Mouse (Mus musculus): ENCODE data around the gene Igsf21. TPM values are rescaled to one million over a fixed set of nuclear protein-coding genes. Genes with fewer than 3 reads are reported as not detected.

Igsf21 gene
- polyA plus RNA-seq, 1 experiment from 2014 or later, result not detected

DNA sequence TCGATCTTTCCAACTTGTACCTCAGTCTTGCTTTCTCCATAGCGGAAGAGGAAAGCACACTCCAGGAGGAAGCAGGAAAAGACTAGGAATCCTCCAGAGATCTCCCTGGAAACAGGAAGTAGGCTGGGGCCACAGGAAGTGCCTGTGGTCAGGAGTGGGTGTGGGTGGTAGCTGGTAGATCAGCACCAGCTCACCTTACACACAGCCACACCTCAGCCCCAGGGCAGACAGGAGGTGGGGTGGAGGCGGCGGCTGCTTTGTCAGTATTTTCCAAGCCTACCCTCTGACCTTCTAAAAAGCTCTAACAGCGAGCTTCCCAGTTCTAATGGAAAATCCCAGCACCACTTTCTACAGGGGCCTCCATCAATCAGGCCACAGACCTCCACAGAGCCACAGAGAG lies 107.7 kb downstream of the Igsf21 start:
- no peak for TF ChIP-seq CTCF (IDR thresholded peaks at IDR 0.05)
- ChIA-PET POLR2A (no interaction called here), CTCF (no interaction called here)
- DNase-seq (ENCODE audit: low read depth, low spot score), result no peak
- in situ Hi-C loops (cut with MboI; ENCODE audit: low pct_unique_long_range_greater_than_20kb), result no loop called here
- H3K27me3 ChIP-seq, result peaks cover 12% of the 10 kb centered on the region
- no peak for ATAC-seq

DNA sequence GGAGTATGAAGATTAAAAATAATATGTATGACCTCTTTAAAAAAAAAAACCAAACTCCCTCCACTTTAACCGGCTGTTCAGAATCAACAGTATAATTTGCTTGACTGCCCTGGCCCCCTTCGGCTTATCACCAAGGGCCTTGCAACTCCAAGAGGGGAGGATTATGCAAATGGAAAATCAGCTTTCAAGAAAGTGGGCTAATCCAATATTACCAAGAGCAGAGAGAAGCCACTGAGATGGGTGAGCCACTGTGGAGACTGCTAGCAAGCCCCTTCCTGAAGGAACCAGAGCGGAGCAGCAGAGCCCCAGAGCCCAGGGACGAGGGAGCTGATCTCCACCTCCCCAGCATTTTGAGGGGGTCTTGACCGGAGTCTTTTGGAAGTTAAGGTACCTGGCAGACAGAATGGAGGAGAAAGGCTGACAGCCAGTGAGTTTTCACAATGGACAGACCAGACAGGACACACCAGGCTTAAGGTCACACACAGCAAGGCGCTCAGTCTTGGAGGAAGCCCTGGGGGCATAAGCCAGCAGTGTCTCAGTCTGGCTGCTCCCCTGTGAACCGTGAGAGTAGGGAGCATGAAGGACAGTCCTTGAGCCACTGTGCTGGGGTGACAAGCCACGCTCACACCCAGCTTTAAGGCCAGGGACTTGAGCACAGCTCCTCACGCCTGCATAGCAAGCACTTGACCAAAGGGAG lies 114.8 kb downstream of the Igsf21 start:
- H3K27me3 ChIP-seq, result peaks cover 11% of the 10 kb centered on the region
- TF ChIP-seq CTCF (IDR thresholded peaks at IDR 0.05), result no peak
- ATAC-seq (no peak), DNase-seq (ENCODE audit: low read depth, low spot score) (no peak)
- ChIA-PET POLR2A (no interaction called here), CTCF (no interaction called here)
- in situ Hi-C loops (cut with MboI; ENCODE audit: low pct_unique_long_range_greater_than_20kb), result no loop called here

DNA sequence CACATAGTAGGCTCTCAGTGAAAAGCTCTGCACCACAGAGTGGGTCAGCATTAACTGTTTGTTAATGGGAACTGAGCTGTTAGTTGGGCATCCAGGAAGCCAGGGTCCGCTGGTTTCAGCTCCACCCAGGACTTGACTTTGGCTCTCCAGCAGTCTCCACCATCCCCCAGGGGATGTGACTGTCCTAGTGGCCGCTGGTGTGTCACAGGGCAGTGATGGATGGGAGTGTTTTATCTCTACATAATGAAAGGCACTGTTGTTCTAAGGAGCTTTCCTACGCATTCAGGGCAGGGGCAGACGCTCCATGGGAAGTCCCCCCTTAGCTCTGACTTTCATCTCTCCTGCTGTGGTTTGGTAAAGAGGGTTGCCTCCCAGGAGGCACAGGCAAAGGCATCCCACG lies 115.4 kb downstream of the Igsf21 start:
- CTCF ChIA-PET, result no interaction called here
- POLR2A ChIA-PET, result no interaction called here
- no peak for TF ChIP-seq CTCF (IDR thresholded peaks at IDR 0.05)
- DNase-seq (ENCODE audit: low read depth, low spot score) (no peak), ATAC-seq (no peak)
- in situ Hi-C loops (cut with MboI; ENCODE audit: low pct_unique_long_range_greater_than_20kb), result no loop called here
- peaks cover 11% of the 10 kb centered on the region for H3K27me3 ChIP-seq

DNA sequence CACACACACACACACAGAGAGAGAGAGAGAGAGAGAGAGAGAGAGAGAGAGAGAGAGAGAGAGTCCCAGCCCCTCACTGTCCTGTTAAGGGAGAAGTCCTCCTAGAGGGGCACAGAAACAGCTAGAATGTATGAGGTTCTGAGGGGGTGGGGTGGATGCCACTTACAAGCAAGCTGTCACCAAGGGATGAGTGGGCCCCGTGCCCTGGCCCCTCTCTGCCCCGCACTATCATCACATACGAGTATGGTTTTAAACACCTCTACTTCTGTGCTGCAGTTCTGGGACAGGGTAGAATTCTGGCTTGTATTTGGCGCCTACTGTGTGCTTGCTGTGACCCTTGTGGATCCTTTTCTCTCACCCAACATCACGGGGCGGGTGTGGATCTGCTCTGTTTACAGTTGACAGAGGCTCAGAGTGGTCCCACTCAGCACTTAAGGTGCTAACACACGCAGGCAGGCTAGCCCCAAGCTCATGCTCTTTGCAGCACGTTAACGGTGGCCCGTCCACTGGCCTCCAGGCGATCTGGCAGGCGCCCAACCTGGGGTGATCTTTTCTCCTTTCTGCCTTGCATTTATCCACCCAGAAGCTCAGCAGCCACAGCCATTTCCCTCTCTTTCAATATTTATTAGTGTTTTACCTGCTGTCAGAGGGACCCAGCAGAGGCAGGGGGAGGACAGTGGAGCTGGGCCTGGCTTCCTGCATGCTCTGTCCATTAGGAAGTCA lies 116.9 kb downstream of the Igsf21 start:
- ChIA-PET CTCF (no interaction called here), POLR2A (no interaction called here)
- H3K27me3 ChIP-seq, result peaks cover 11% of the 10 kb centered on the region
- no peak for TF ChIP-seq CTCF (IDR thresholded peaks at IDR 0.05)
- DNase-seq (ENCODE audit: low read depth, low spot score), result no peak
- in situ Hi-C loops (cut with MboI; ENCODE audit: low pct_unique_long_range_greater_than_20kb), result no loop called here
- no peak for ATAC-seq

DNA sequence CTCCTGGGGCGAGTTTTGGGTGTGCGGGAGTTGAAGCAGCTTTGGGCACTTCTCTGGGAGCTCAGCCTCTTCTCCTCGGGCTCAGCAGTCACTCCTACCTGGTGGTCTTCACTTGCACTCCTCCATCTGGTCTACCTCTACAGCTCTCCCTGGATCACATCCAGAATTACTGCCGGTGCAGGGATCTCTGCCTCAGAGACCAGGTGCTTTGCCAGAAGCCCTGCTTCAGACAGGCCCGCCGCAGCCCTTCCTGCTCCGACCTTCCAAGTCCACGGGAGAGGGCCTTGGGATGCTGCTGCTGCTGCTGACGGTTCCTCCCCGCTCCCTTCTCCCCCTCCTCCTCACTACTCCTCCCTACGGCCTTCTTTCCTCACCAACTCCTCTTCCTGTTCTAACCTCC lies 118.5 kb downstream of the Igsf21 start:
- POLR2A ChIA-PET, result no interaction called here
- CTCF ChIA-PET, result no interaction called here
- H3K27me3 ChIP-seq, result peaks cover 6% of the 10 kb centered on the region
- in situ Hi-C loops (cut with MboI; ENCODE audit: low pct_unique_long_range_greater_than_20kb), result no loop called here
- DNase-seq (ENCODE audit: low read depth, low spot score) (no peak), ATAC-seq (no peak)
- no peak for TF ChIP-seq CTCF (IDR thresholded peaks at IDR 0.05)

DNA sequence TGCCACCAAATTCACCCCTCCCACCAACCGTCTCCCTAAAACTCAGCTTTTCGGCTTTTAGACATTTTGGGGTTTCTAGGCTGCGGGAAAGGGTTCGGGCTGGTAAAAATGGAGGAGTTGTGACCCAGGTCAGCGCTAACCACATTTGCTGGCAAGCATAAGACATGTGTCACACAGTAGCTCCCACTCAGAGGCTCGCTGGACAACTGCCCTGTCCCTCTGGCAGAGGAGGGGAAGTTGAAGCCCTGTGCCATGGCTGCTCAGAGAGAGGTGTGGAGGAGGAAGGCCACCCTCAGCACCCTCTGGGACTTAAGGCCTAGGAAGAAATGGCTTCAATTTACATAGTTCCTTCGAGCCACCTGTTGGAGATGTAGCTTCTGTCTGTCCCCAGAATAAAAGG lies 120.8 kb downstream of the Igsf21 start:
- ATAC-seq, result no peak
- ChIA-PET POLR2A (no interaction called here), CTCF (no interaction called here)
- no peak for DNase-seq (ENCODE audit: low read depth, low spot score)
- in situ Hi-C loops (cut with MboI; ENCODE audit: low pct_unique_long_range_greater_than_20kb), result no loop called here
- TF ChIP-seq CTCF (IDR thresholded peaks at IDR 0.05), result no peak
- peaks cover 13% of the 10 kb centered on the region for H3K27me3 ChIP-seq

DNA sequence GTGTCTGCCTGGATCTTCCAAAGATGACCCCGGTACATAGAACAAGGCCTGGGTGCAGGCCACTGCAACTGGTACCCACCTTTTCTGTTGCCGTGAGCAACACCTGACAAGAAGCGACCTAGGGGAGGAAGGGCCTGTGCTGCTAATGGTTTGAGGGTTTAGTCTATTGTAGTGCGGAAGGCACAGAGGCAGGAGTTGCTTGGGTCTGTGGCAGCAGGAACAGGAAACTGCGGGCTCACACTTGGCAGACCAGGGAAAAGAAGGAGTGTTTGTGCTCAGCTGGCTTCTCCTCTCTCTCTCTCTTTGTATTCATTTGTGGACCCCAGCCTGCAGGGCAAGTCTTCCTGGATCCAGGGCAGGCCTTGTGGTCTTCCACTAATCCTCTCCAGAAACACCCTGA lies 124.0 kb downstream of the Igsf21 start:
- ATAC-seq, result no peak
- in situ Hi-C loops (cut with MboI; ENCODE audit: low pct_unique_long_range_greater_than_20kb), result no loop called here
- TF ChIP-seq CTCF (IDR thresholded peaks at IDR 0.05), result no peak
- H3K27me3 ChIP-seq, result peaks cover 7% of the 10 kb centered on the region
- POLR2A ChIA-PET, result no interaction called here
- CTCF ChIA-PET, result no interaction called here
- DNase-seq (ENCODE audit: low read depth, low spot score), result no peak

DNA sequence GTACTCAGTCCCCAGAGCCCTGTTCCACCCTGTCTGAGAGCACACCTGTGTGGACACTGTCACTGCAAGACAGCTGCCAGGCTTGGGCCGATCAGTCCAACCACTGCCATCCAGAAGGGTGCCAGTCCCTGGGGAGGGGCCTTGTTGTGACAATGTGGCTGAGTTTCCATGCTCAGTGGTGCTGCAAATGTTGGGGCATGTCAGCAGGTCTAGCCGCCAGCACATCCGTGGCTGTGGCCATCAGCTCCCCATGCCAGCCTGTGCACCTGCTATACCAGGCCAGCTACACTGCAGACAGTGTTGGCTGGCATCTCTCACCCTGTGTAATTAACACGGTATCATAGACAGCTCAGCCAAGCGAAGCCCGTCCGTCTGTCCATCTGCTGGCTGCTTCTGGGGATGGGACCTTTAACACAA lies 129.3 kb downstream of the Igsf21 start:
- no peak for TF ChIP-seq CTCF (IDR thresholded peaks at IDR 0.05)
- CTCF ChIA-PET, result no interaction called here
- POLR2A ChIA-PET, result no interaction called here
- DNase-seq (ENCODE audit: low read depth, low spot score) (no peak), ATAC-seq (no peak)
- peaks cover 14% of the 10 kb centered on the region for H3K27me3 ChIP-seq
- in situ Hi-C loops (cut with MboI; ENCODE audit: low pct_unique_long_range_greater_than_20kb), result no loop called here

DNA sequence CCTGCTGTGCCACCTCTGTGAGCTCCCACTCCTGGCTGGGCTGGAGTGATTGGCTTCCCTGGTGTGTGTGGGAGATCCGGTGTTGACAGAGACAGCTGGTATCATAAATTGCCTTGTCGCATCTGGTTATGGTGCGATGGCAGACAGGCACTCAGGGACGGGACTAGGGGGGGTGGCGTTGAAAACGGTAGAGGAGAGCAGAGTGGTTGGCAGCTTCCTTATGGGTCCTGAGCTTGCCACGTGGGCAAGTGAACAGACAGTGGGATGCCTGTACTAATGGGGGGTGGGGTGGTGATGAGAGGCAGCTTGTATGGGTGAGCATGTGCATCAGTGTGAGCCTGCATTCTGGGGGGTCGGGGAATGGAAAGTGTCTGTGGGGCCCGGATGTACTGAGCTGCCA lies 130.8 kb downstream of the Igsf21 start:
- peaks cover 18% of the 10 kb centered on the region for H3K27me3 ChIP-seq
- in situ Hi-C loops (cut with MboI; ENCODE audit: low pct_unique_long_range_greater_than_20kb), result no loop called here
- no peak for TF ChIP-seq CTCF (IDR thresholded peaks at IDR 0.05)
- ATAC-seq, result no peak
- ChIA-PET CTCF (no interaction called here), POLR2A (no interaction called here)
- no peak for DNase-seq (ENCODE audit: low read depth, low spot score)

DNA sequence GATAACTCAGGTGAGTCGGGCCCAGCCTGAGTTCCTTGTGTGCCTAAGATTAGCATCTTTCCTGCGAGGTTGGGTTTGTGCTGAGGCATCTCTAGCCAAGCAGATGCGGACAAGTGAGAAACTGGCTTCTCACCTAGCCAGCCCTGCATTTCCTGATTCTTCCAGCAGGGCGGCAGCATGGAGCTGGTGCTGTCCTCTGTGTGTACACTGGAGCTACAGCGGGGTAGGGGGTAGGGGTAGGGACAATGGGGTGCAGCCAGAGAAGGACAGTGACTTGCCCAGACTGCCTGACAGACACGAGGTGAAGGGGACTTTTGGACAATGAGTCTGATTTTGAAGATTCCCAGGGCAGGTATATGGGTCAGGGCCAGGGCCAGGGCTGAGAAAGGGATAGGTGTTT lies 131.5 kb downstream of the Igsf21 start:
- CTCF ChIA-PET, result no interaction called here
- ATAC-seq, result no peak
- in situ Hi-C loops (cut with MboI; ENCODE audit: low pct_unique_long_range_greater_than_20kb), result no loop called here
- POLR2A ChIA-PET, result no interaction called here
- peaks cover 20% of the 10 kb centered on the region for H3K27me3 ChIP-seq
- no peak for TF ChIP-seq CTCF (IDR thresholded peaks at IDR 0.05)
- no peak for DNase-seq (ENCODE audit: low read depth, low spot score)

DNA sequence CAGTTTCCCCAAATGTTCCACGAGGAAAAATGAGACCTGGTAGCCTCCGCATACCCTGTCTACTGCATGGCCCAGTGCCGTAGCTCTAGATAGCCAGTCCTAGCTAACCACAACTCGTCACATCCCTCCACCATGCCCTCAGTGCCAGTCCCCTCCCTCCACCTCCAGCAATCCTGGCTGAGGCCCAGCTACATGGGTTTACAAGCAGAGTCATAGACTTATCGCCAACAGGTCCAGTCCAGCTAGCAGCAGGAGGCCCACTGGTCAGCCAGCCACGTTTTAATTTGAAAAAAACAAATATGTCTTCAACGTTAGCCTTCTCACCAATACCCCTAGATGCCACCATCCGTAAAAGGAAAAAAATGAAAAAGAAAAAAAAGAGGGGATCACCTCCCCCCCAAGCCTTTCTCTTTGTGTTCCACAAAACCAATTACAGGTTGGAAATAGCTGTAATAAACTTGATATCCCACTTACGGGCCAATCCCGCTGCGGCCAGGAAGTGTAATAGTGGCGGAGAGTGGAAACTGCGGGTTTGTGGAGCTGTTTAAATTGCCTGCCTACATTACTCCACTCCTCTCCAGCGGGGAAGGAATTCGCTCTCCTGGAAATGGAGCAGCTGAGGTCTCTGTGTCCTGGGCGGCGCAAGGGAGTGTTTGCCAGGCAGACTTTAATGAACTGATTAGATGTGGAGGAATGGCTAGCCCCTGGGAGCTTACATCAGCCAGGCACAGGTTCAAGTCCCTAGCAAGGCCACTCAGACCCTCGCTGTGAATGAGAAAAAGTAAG lies 132.7 kb downstream of the Igsf21 start:
- TF ChIP-seq CTCF (IDR thresholded peaks at IDR 0.05), result no peak
- H3K27me3 ChIP-seq, result peaks cover 30% of the 10 kb centered on the region
- in situ Hi-C loops (cut with MboI; ENCODE audit: low pct_unique_long_range_greater_than_20kb), result no loop called here
- no peak for DNase-seq (ENCODE audit: low read depth, low spot score)
- CTCF ChIA-PET, result no interaction called here
- POLR2A ChIA-PET, result no interaction called here
- ATAC-seq, result no peak
